Mouse (Mus musculus) lung, embryonic 14.5 days (tissue): ENCODE measurements around the gene Glul. TPM values are rescaled to one million over a fixed set of nuclear protein-coding genes. Genes with fewer than 3 reads are reported as not detected.
A peak's percentile ranks its signal among the peaks of the same experiment; 100 is the strongest.
"Not testable (repeated sequence)": the region's sequence is repeated elsewhere in the genome, so short reads cannot be mapped to it uniquely, and the experiment has no call there.

ENCODE experiments used
- ATAC-seq: fragments of 200-750 bp; cut with Nextera tagmentation; 2 replicates; pipeline ENCODE4 v1.8.0; 2017; ENCODE audit warnings: mild to moderate bottlenecking, moderate TSS enrichment, moderate library complexity; ENCODE audit not compliant: insufficient read depth
- DNase-seq: peaks from one replicate; pipeline ENCODE4 v3.0.0-alpha.2; 2015
- H3K27ac ChIP-seq: fragments of 300-500 bp; sonication (generic); 2 replicates; pipeline ENCODE4 v1.5.1; 2014; ENCODE audit warnings: low read depth, mild to moderate bottlenecking, moderate library complexity
- H3K27me3 ChIP-seq: fragments of 300-500 bp; sonication (generic); 2 replicates; pipeline ENCODE4 v1.6.1; 2014; ENCODE audit warnings: low read length, control low read depth; ENCODE audit not compliant: insufficient read depth
- H3K36me3 ChIP-seq: fragments of 300-500 bp; sonication (generic); 2 replicates; pipeline ENCODE4 v1.6.1; 2014; ENCODE audit warnings: control low read depth; ENCODE audit not compliant: insufficient read depth
- H3K4me1 ChIP-seq: fragments of 300-500 bp; sonication (generic); 2 replicates; pipeline ENCODE4 v1.6.1; 2014; ENCODE audit warnings: antibody characterized with exemption, control low read depth; ENCODE audit not compliant: insufficient read depth
- H3K4me2 ChIP-seq: fragments of 300-500 bp; sonication (generic); 2 replicates; pipeline ENCODE4 v1.6.1; 2014; ENCODE audit warnings: mild to moderate bottlenecking
- H3K4me3 ChIP-seq: fragments of 300-500 bp; sonication (generic); 2 replicates; pipeline ENCODE4 v1.5.1; 2014; ENCODE audit warnings: low read depth, low read length
- H3K9ac ChIP-seq: fragments of 300-500 bp; sonication (generic); 2 replicates; pipeline ENCODE4 v1.6.1; 2014
- H3K9me3 ChIP-seq: fragments of 300-500 bp; sonication (generic); 2 replicates; pipeline ENCODE4 v1.6.1; 2016; ENCODE audit warnings: low read depth, low read length, control low read depth
- CTCF ChIP-seq: IDR thresholded peaks from 2 replicates; pipeline ENCODE4 v1.5.1; 2016; ENCODE audit warnings: antibody characterized with exemption, low read depth
- WGBS: fragments of 180-500 bp; shearing (Covaris S2); extraction: QIAGEN DNeasy Blood & Tissue Kit; methylation state at CpG from one replicate; pipeline ENCODE4 v1.1.7; 2014; 5-methylcytosine and 5-hydroxymethylcytosine counted together
- polyA plus RNA-seq: library from polyadenylated mRNA; unstranded; fragments of >200 nt; fragmentation: Nextera tagmentation; extraction: Ambion mirVana; gene quantifications from 2 replicates; pipeline ENCODE4 v1.2.1, GENCODE M21; 2014

Gene Glul
- 90.6 and 97.0 TPM in 2 replicates for polyA plus RNA-seq

- WGBS = under 1% methylated on average over 50 of the region's 51 CpGs
- Histone ChIP-seq H3K27me3 (no peaks in the 10 kb centered on the region), H3K27ac (peak within 1 kb of the TSS; percentile 96), H3K4me3 (peak within 1 kb of the TSS; percentile 82), H3K9me3 (no peaks in the 10 kb centered on the region), H3K4me2 (peak within 1 kb of the TSS; percentile 88), H3K36me3 (peaks cover 22% of the 10 kb centered on the region), H3K4me1 (0 out of 2 replicates have a peak, but pooled peaks cover 4% of the 10 kb centered on the region), H3K9ac (peak within 1 kb of the TSS; percentile 83)
- peak; percentile 97 for ATAC-seq
- TF ChIP-seq CTCF = no peak
- DNase-seq = peak; percentile 98
Measured at GRCm38 (mm10) chr1:153899731-153900380, at the start of gene Glul, which contains the start of gene Teddm2. TSS of gene Glul (plus strand) at chr1:153899944. TSS of gene Teddm2 (minus strand) at chr1:153900228.

DNA sequence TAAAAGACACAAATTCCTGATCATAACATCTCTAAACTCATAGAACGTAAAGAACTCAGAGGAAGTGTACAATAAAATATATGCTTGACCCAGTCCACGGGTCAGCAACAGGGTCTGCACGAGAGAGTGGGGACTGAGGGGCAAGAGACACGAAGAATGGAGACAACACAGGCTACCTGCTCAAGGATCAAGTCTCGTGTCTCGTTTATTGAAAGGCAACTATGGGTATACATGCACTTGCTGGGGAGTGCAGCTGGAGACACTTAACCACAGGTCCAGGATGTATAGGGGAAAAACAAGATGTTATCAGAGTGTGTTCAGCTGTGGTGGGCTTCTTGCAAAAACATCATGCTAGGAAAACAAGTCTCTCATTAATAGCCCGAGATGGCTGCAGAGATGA is 47.0 kb upstream of the Glul start:
- 65% methylated on average over 7 of the region's 7 CpGs for WGBS
- DNase-seq, H3K4me1 ChIP-seq, H3K4me3 ChIP-seq, H3K27ac ChIP-seq, H3K27me3 ChIP-seq, H3K36me3 ChIP-seq, H3K4me2 ChIP-seq, ATAC-seq, H3K9me3 ChIP-seq, H3K9ac ChIP-seq: not testable (repeated sequence)

DNA sequence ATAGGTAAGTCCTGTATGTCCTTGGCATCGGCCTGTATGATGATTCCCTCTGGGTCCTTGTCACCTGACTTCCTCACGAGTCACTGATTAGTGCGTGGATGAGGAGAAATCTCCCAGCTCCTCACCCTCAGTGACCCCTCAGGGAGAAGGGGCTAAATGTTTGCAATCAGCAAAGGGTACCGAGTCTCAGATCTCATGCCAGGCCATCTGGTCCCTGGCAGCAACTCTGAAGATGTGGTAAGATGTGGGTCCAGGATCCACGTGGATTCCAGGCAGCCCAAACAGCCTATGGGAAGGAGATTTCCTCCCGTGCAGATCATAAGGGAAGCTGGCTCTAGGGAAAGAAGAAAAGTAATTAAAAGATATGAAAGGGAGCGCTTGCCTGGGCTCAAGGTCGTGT is 43.8 kb upstream of the Glul start:
- no peaks in the 10 kb centered on the region for H3K36me3 ChIP-seq
- no peak overlapping the region for H3K9ac ChIP-seq
- H3K4me2 ChIP-seq = no peak overlapping the region
- H3K27me3 ChIP-seq = no peaks in the 10 kb centered on the region
- H3K27ac ChIP-seq = no peak overlapping the region
- no peaks in the 10 kb centered on the region for H3K4me1 ChIP-seq
- no peak overlapping the region for H3K4me3 ChIP-seq
- H3K9me3 ChIP-seq = no peaks in the 10 kb centered on the region
- WGBS = 72% methylated on average over 8 of the region's 8 CpGs
- ATAC-seq = no peak
- no peak for TF ChIP-seq CTCF
- DNase-seq = no peak

GRCm38 (mm10) chr1:153874045-153874444 is 25.7 kb upstream of the Glul start, which contains the start of gene Teddm1b:
TSS of gene Teddm1b (plus strand) at chr1:153874345.
- no peak within 1 kb of the TSS for H3K4me2 ChIP-seq
- no peaks in the 10 kb centered on the region for H3K27me3 ChIP-seq
- 76% methylated on average over 6 of the region's 6 CpGs for WGBS
- H3K36me3 ChIP-seq = no peaks in the 10 kb centered on the region
- no peaks in the 10 kb centered on the region for H3K9me3 ChIP-seq
- no peak within 1 kb of the TSS for H3K9ac ChIP-seq
- no peak for TF ChIP-seq CTCF
- ATAC-seq (no peak), DNase-seq (no peak)
- H3K4me3 ChIP-seq = no peak within 1 kb of the TSS
- H3K4me1 ChIP-seq = no peaks in the 10 kb centered on the region
- no peak within 1 kb of the TSS for H3K27ac ChIP-seq

GRCm38 (mm10) chr1:153880391-153880790 is 19.4 kb upstream of the Glul start:
- 94% methylated on average over 17 of the region's 17 CpGs for WGBS
- H3K36me3 ChIP-seq, H3K9me3 ChIP-seq, H3K4me3 ChIP-seq, H3K27me3 ChIP-seq, H3K27ac ChIP-seq, DNase-seq, H3K4me1 ChIP-seq, H3K9ac ChIP-seq, ATAC-seq, H3K4me2 ChIP-seq: not testable (repeated sequence)

DNA sequence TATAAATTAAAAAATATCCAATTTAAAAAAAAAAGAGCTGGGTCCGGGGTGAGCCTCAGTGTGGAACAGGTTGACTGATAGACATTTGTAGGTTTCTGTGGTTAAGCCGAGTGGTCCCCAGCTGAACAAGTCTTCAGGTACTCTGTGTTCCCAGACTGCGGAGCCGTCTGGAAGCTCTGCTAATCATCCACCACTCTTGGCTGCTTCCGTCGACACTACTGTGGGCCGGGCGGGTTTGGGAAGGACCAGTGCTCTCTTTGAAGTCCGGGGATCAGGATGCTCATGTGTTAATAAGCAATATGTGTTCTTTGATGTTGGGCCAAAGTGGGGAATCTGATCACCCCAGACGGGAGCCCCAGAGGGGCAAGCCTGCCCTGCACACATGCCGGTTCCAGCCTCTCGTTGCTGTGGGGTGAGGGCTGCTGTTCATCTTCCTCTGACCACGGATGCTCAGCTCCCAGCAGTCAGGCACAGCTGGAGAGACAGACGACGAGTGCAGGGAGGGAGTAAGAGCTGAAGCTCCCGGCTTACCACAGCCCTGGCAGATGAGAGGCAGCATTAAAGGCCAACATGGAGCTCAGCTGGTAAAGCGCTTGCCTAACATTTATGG is 13.6 kb upstream of the Glul start:
- H3K4me2 ChIP-seq = no peak overlapping the region
- H3K36me3 ChIP-seq = no peaks in the 10 kb centered on the region
- H3K9me3 ChIP-seq = no peaks in the 10 kb centered on the region
- H3K4me3 ChIP-seq = no peak overlapping the region
- TF ChIP-seq CTCF = no peak
- no peak overlapping the region for H3K9ac ChIP-seq
- H3K27ac ChIP-seq = no peak overlapping the region
- DNase-seq (no peak), ATAC-seq (peak; percentile 49)
- H3K27me3 ChIP-seq = no peaks in the 10 kb centered on the region
- no peaks in the 10 kb centered on the region for H3K4me1 ChIP-seq
- WGBS = 24% methylated on average over 17 of the region's 17 CpGs

DNA sequence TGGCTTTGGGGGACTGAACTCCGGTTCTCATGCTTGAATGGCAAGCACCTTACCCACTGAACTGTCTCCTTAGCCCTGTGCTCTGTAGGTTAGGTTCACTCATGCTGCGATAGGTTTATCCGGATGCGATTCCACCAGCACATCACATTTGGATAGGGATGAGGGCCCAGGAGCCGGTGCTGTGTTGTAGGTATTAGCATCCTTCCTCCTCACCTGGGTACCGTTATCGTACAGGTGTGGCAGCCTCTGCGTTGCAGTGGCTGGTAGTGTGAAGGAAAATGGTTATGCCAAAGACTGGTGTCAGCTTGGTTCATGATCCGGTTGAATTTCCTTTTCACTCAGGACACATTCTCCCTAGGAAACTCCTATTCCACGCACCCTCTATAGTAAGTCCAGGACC is 9.6 kb upstream of the Glul start:
- H3K9ac ChIP-seq = no peak overlapping the region
- H3K27ac ChIP-seq = no peak overlapping the region
- ATAC-seq (no peak), DNase-seq (no peak)
- no peaks in the 10 kb centered on the region for H3K27me3 ChIP-seq
- H3K4me3 ChIP-seq = no peak overlapping the region
- H3K4me2 ChIP-seq = no peak overlapping the region
- TF ChIP-seq CTCF = no peak
- H3K36me3 ChIP-seq = no peaks in the 10 kb centered on the region
- 0 out of 2 replicates have a peak, but pooled peaks cover 2% of the 10 kb centered on the region for H3K4me1 ChIP-seq
- no peaks in the 10 kb centered on the region for H3K9me3 ChIP-seq
- 93% methylated on average over 10 of the region's 10 CpGs for WGBS
